Mouse (Mus musculus): ENCODE measurements at regions not wholly inside any gene's neighbourhood (a gene's known extent, or its start where the extent isn't known, plus 50 kb on each side); places are given as distances from the start of the nearest gene placed in this dataset.
A peak's percentile ranks its signal among the peaks of the same experiment; 100 is the strongest.

DNA sequence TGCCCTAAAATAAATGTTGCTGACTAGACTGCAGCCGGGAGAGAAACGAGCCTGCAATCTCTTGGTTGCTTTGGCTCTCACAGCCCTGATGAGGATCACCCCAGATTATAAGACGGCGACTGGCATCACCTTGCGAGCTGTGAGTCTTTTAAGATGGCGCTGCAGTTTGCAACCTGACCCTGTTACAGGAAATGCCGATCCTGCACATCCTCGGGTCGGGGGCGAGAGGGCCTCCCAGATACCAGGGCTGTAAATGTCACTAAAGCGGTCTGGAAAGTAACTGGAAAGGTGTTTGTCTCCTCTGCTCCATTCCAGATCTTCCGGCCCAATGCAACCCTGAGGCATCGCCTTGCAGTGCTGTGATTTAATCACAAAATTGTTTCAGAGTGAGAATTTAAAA lies 53.4 kb downstream of the Cartpt start:
- DNase-seq: no peak

DNA sequence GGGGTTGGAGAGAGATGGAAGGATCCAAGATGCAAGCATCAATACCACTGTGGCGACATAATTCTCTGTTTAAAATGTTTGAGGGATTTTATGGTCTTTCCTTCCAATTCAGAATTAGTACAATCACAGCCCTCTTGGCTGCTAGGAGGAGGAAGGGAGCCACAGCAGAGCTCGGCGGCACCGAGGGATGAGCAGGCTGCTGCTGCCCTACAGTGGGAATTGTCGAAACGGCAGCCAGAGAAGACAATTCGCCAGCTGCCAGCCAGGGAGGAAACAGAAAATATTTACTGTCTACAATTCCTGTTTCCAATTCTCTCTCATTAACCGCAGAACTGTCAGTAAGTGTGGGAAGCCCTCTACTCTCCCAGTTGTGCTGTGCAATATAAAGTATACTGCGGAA lies 58.3 kb downstream of the Cartpt start:
- no peak for DNase-seq

DNA sequence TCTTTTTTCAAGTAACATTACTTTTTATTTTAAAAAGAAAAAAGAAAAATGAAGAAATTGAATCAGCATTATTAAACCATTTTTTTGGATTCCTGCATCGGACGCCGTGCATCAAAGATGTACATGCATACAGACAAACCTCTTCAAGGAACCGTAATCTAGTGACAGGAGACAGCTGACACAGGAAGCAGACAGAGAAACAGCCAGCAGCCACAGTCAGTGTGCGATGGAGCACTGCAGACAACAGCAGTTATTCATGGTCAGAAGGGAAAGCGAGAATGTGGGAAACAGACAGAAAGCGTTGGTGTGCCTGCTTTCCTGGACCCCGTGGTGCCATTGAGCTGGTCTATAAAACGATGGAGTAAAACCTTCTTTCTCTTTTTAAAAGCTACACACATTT lies 61.4 kb downstream of the Cartpt start:
- DNase-seq: no peak

DNA sequence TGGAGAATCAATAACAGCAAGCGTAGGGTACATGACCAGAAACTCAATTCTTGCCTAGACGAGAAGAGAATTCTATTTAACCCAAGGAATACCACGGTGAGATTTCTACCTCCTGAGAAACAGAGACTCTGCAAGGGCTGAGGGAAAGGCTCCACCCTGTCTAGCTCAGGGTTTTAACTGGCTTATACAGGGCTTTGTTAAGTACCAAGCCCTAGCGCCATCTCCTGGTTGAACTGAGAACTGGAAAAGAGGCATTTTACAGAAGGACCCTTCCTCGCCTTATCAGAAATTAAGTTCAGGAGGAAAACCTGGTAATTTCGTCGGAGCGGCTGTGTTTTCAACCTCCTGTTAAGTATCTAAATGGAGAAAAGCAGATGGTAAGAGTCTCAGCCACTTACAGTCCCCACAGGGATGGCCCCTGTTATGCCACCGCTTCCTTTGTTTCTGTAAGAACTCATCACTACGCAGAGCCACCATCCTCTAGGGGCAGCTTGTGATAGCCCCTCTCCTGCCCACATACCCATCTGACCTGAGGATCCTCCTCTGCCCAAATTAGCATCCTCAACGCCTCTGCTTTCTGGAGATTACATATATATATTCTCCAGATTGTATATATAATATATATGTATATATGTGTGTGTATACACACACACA lies 63.0 kb downstream of the Cartpt start:
- DNase-seq: peak; percentile 30 to 58

DNA sequence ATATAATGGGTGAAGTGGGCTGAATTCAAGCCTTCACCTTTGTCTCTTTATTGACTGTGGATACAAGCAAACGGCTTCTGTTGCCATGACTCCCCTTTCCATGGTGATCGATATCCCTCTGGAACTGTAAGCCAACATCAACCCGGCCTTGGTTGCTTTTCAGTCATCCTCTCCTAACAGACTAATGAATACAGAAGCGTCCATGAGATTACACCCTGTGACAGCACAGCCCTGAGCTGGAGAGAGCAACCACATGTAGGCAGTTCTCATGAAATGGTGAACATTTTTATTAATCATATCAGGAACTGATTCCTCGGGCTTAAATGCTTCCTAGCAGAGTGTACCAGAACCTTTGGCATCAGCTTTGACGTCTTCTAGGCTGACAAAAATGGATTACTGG lies 63.7 kb downstream of the Cartpt start:
- no peak for DNase-seq

DNA sequence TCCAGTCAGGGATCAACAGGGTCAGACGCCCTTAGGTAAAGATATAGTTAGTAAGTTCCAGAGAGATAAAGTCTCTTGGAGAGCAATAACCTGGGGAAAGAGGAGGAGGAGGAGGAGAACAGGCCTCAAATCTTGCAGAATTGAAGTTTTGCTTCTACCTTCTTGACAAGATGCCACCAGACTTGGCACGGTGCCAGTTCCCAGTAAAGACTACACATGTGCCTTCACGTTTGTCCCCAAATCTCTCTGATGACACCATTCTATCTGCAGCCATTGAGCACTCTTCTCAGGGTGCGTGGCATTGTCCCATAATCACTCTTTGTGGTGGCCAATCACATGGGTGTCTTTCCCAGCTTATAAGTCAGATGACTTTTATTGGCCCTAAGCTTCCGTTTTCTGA lies 64.3 kb downstream of the Cartpt start:
- no peak for DNase-seq

DNA sequence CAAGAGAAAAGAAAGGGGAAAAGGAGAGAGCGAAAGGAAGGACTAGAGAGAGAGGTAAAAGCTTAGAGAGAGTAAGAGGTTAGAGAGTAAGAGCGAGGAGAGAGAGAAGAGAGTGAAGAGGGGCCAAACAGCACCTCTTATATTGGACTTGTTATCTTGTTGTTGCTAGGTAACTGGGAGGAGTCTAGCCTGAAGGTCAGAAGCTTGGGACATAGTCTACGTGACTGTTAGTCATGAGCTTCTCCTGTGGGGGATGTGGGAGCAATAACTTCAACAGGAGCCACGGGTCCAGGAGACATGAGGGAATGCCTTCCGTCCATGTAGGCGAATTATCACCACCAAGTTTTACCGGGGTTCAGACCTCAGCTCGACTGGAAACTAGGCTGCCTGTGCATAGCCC lies 65.4 kb downstream of the Cartpt start:
- no peak for DNase-seq

DNA sequence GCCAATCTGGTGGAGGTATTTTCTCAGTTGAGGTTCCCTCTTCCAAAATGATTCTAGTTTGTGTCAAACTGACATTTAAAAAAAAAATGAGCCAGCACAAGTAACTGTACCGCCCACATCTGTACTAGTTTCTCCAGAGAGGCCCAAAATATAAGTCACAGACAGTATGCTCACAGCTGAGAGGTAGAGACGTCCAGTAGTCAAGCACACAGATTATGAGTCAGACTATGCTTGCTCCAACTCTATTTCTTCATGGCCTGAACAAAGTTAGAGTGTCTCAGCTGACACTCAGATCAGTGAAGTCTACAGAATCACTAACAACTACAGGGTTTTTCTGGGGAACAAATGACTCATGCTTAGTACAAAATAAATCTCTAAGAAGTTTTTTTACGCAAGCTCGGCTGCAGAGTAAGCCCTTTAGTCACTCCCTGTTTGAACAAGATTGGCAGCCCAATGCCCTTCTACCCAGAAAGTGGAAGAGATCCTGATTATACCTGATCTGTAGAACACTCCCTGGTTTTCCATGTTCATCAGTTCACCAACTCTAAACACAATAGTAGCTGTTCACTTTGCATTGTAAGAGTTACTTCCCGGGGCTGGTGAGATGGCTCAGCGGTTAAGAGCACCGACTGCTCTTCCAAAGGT lies 70.7 kb downstream of the Cartpt start:
- DNase-seq: no peak

DNA sequence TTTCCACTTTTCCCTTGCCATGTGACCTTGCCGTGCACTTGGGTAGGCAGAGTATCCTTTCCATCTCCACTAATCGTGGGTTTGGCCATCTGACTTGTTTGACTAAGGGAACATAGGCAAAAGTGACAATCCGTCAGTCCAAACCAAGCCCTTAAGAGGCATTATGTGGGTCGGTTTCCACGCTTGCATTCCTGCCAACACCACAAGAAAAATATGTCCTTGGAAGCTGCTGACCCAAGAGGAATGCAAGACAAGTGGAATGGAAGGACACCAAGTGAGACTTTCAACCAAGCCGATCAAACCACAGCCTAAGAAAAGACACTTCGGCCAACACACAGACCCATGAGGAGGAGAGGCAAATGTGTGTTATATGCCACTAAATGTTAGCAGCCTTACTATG lies 73.3 kb downstream of the Cartpt start:
- DNase-seq: no peak

DNA sequence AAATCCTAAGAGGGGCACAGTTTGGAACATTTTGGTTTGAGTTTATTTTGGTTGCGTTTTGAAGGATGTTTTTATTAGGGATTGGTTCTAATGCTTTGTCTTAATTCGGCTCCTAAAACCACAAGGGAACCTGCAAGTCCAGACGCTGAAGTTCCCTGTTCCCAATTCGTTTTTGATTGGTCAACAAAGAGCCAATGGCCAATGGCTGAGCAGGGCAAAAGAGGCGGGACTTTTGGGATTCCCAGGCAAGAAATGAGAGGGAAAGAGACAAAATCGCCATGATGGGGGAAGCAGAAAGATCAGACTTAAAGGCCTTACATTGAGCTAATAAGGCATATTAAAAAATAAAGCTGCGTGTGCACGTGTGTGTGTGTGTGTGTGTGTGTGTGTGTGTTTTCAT lies 76.3 kb downstream of the Cartpt start:
- DNase-seq: no peak

DNA sequence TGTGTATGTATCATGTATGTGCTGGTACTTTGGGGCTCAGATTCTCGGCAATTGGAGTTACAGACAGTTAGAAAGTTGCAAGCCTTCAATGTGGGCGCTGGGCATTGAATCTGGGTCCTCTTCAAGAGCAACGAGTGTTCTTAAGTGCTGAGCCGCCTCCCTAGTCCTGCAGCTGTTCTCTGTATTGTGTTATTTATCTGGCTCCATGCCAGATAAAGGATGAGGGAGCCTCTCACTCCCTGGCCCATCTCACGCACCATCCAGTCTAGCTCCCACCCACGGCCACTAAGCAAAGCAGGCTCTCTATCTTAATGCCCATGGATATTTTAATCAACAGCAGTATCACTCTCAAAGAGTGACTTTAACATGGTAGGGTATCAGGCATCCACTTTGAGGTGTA lies 84.2 kb downstream of the Cartpt start:
- no peak for DNase-seq

DNA sequence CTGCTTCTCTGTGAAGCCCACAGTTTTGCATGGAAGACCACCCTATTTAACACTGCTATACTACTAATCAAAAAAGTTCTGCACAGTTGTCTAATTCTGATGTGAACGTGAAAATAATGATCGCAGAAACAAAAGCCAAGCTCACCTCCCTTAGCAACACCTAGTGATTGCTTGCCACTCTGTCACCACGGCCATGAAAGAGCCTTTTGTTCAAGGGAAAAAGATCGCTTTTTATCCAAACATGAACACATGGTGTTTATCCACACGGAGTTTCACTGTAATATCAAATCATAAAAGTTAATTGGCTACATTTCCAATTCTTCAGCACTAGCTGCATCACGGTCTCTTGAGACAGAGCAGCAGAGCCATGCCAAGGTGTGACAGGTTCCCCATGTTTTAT lies 85.1 kb downstream of the Cartpt start:
- DNase-seq: no peak

DNA sequence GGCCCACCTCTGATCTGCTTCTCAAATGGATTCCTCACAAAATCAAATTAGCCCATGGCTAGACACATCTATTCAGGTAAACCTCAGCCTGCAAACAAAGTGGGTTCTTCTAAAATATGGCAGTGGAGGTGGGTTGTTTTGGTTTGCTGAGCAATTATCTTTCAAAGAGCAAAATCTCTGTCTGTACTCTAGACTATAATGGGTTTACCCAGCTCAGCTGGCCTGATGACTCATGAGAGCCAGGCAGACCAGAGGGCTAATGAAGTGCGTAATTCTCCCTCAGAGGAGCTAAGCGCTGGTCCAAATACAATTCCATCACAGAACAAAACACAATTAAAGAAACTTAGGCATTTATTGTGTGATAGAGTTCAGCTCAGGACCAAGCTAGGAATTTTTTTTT lies 86.1 kb downstream of the Cartpt start:
- no peak for DNase-seq

DNA sequence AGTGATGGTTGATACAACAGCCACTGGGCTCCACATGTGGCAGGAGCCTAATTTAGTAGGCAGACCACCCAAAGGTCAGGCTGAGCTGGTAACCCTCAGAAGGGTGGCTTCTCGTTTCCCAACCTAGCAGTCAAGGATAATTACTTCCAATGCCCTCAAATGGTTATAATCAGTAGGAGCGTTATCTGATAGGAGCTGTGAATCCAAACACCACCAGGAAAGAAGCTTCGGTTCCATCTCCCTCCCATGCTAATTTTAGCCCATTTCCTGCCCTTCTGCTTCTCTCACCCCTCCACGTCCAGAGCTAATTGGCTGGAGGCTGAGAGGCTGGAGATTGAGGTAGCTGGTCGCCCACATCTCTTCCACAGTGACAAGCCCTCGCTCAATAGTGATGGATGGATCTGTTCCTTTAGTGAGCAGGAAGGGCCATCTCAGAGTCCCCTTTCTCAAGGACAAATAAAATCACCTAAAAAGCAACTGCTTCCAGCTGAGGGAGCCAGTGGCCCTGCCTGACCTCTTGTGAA lies 86.8 kb downstream of the Cartpt start:
- no peak for DNase-seq

DNA sequence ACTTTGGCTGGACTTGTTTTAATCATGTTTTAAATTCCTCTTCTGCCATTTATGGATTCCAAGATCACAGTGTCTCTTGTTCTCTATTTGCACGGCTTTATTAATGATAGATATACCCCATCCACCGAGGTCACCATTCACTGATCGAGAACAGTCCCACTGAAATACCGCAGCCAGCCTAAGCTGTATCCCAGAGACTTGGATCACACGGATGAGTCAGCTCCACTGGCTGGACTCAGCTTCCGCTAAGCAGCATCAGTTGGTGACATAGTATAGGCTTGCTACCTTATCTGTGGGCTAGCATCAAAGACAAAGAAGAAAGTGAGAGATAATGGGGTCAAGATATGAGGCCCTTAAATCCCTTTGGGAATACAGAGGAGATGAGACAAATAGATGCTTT lies 106.4 kb downstream of the Cartpt start:
- DNase-seq: no peak

DNA sequence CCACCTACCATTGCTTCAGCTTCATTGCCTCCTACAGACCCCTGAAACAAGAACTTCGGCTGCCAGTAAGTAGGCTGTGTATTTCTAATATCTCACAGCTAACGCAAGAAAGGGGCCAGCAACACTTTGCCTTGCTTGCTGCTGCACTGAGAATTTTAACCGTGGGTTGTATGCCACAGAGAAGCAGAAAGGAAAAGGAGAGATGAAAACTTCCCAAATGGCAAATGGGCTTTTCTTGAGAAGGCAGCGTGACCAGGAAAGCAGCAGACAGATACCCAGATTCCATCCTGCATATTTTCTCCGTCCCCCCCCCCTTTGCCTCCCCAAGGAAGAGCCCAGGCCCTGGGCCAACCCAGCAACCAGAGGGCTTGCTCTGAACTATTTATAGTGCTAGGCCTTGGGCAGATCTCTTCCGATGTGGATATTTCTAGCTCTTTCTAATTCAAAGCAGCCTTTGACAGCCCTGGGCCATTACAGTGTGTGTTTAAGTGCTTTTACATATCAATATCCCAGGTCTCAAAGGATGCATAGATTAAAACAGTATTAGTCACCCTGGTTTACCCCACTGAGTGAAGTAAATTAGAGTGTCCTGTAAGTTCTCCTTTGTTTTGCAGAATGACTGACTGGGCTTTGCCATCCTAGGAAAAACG lies 107.0 kb downstream of the Cartpt start:
- no peak for DNase-seq

DNA sequence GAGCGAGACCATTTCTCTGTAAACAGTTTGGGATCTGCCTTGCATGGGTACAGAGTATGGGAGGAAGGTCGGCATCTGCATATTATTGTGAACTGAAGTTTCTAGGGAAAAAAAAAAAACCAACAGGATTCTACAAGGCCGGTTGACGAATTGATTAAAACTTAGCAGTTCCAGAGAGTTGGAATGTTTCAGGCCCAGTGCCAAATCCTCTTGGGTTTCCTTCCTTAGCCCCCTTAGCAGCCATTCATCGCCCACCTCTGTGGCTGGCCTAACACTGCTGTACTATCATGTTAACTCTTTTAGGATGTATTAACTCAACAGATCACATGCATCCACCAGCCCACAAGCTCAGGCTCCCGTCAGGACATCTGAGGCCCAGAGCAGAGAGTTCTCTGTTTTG lies 107.9 kb downstream of the Cartpt start:
- no peak for DNase-seq

DNA sequence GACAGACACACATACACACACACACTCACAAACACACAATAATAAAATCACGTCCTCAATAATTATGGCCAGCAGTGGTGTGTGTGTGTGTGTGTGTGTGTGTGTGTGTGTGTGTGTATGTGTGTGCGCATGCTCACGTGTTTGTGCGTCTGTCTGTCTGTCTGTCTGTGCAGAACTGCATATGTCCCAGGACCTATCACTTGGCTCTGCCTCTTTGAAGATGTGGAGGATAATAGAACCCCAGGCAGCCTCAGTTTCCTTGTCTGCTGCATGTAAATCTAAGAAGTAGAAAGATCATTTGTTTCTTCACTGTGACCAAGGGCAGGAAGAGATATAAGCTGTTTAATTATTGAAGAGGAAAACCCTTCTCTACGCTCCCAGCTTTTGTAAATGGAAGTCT lies 109.9 kb downstream of the Cartpt start:
- DNase-seq: no peak

DNA sequence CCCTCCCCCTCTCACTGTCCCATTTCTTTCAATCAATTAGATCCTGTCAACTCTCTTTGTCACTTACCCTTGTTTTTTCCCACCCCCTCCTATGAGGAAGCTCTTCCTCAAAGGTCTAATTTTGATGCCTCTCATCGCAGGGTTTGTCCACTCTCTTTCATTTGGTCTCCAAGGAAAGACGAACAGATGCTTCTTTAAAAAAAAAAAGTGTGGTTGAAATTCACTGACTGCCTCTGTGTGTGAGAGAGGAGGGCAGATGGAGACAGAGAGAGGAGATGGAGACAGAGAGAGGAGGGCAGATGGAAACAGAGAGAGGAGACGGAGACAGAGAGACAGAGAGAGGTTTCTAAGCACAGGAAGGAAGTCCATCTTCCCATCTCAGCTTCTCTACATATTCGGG lies 113.1 kb downstream of the Cartpt start:
- no peak for DNase-seq

DNA sequence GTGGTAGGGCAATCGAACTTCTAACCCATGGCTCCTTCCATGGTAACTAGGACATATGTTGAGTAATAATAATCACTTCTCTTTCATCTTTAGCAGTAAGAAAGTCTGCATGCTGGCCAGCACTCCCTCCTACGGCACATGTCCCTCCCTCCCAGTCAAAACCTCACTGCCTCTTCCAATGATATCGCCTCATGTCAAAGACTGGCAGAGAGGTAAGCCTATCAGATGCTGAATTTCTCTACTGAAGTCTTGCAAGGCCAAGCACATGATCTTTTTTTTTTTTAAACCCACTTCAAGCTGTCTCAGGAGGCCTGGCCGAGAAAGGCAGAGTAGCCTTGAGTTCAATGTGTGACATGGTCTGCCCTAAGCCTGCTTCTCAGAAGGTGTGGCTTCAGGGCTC lies 115.5 kb downstream of the Cartpt start:
- DNase-seq: no peak

DNA sequence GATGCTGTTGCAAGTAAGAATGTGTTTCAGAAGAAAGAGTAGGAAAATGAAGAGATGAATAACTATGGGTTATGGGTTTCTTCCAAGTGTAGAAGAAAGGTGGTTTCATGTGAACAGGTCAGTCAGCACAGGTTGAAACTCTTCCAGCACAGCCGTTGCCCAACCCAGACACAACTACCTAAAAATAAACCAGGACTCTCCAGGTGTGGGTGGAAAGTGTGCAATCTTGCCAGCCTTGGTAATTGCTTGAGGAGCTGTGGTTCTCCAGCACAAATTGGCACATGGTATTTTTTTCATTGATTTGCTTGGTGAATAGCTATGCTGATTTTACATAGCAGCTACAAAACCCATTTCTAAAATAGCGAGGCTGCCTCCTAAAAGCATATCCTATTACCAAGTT lies 116.6 kb downstream of the Cartpt start:
- DNase-seq: peak in 1 of 2 experiments; percentile 6

DNA sequence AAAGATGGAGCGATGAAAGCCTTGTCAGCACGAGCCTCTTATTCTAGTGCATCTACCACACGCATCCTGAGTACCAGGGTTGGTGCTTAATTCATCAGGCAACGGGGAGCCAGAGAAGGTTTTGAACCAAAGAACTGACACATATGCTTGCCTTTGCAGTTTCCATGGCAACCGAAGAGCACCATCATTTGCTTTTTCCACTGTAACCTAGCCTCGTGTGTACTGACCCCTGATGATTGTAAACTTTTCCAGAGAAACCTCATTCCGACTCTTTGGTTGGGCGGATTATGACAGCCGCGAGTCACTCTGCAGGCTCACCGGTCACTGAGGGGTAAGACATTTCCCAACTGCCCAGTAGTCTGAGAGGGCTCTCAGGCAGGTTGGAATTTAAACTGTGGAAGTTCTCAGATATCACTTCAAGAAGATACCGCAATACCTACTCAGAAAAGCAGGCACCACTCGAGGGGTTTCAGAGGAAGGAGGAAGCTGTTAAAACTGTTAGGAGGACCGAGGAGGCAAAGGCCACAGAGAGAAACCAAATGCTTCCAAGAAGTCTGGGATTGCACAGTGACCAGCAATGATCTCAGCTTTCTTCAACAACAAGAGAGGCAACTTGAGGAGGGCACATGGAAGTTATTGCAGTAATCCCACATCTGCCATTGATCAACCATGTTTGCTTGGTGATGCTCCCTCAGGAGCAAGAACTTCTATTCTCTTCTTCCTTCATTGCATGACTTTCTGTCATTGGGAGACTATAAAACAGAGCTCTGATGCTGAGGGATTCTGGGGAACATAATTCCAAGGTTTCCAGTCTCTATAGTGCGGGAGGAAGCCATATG lies 117.8 kb downstream of the Cartpt start:
- no peak for DNase-seq

DNA sequence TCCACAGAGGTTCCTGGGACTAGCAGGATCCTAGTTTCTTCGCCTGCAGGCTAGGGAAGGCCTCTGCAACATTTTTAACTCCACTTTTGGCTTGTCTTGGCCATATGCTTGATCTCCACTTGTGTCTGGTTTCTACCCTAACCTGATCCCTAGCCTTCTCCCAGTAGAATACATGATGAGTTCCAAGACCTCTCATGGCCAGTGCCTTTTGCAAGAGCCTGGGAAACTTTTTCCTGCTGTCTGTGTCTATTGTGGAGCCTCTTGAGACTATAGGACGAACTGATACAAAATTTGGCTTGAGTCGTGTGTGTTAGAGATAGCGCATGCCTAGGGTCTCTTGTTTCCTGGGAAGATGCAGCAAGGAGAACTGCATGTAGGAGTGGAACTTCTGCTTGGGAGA lies 119.3 kb downstream of the Cartpt start:
- DNase-seq: no peak
